Mouse (Mus musculus): Measurements from ENCODE around the gene Rbm38.

Gene Rbm38

GRCm38 (mm10) chr2:173014741-173015287 is 5.5 kb upstream of the Rbm38 start:
- DNase-seq (ENCODE audit: low spot score) = no peak

- no peak for DNase-seq (ENCODE audit: low spot score)
Measured at GRCm38 (mm10) chr2:173017940-173018339, 2.4 kb upstream of the Rbm38 start.

- DNase-seq (ENCODE audit: low spot score) = peak; percentile 67
Measured at GRCm38 (mm10) chr2:173018618-173019017, 1.7 kb upstream of the Rbm38 start.

GRCm38 (mm10) chr2:173019322-173019721 is 976 bp upstream of the Rbm38 start:
- DNase-seq (ENCODE audit: low spot score) = no peak

GRCm38 (mm10) chr2:173019790-173020189 is 508 bp upstream of the Rbm38 start:
- peak; percentile 92 for DNase-seq (ENCODE audit: low spot score)

GRCm38 (mm10) chr2:173021633-173022055 is 1.3 kb downstream of the Rbm38 start:
- DNase-seq (ENCODE audit: low spot score) = peak; percentile 93

GRCm38 (mm10) chr2:173022056-173022681 is 1.9 kb downstream of the Rbm38 start:
- DNase-seq (ENCODE audit: low spot score) = peak; percentile 53

GRCm38 (mm10) chr2:173022813-173023212 is 2.5 kb downstream of the Rbm38 start:
- no peak for DNase-seq (ENCODE audit: low spot score)

- no peak for DNase-seq (ENCODE audit: low spot score)
Measured at GRCm38 (mm10) chr2:173023371-173023851, 3.1 kb downstream of the Rbm38 start.

GRCm38 (mm10) chr2:173023966-173024365 is 3.7 kb downstream of the Rbm38 start:
- no peak for DNase-seq (ENCODE audit: low spot score)

GRCm38 (mm10) chr2:173024392-173024791 is 4.1 kb downstream of the Rbm38 start:
- no peak for DNase-seq (ENCODE audit: low spot score)

- DNase-seq (ENCODE audit: low spot score) = peak; percentile 26
Measured at GRCm38 (mm10) chr2:173024938-173025337, 4.6 kb downstream of the Rbm38 start.

GRCm38 (mm10) chr2:173026286-173026685 is 6.0 kb downstream of the Rbm38 start:
- DNase-seq (ENCODE audit: low spot score) = no peak

GRCm38 (mm10) chr2:173026688-173027131 is 6.4 kb downstream of the Rbm38 start:
- DNase-seq (ENCODE audit: low spot score) = no peak

- no peak for DNase-seq (ENCODE audit: low spot score)
Measured at GRCm38 (mm10) chr2:173027169-173027823, 7.0 kb downstream of the Rbm38 start.

- DNase-seq (ENCODE audit: low spot score) = no peak
Measured at GRCm38 (mm10) chr2:173027824-173028495, 7.7 kb downstream of the Rbm38 start.

GRCm38 (mm10) chr2:173028508-173029031 is 8.3 kb downstream of the Rbm38 start:
- DNase-seq (ENCODE audit: low spot score) = no peak

- DNase-seq (ENCODE audit: low spot score) = no peak
Measured at GRCm38 (mm10) chr2:173030591-173031338, 10.5 kb downstream of the Rbm38 start.

- no peak for DNase-seq (ENCODE audit: low spot score)
Measured at GRCm38 (mm10) chr2:173033531-173033930, 13.2 kb downstream of the Rbm38 start.

- no peak for DNase-seq (ENCODE audit: low spot score)
Measured at GRCm38 (mm10) chr2:173034998-173035397, 14.7 kb downstream of the Rbm38 start.

GRCm38 (mm10) chr2:173035653-173036052 is 15.4 kb downstream of the Rbm38 start:
- DNase-seq (ENCODE audit: low spot score) = no peak

- DNase-seq (ENCODE audit: low spot score) = no peak
Measured at GRCm38 (mm10) chr2:173036055-173036454, 15.8 kb downstream of the Rbm38 start.

Data from ovary, postnatal 36 days (tissue).